Mouse (Mus musculus): ENCODE measurements at regions not wholly inside any gene's neighbourhood (a gene's known extent, or its start where the extent isn't known, plus 50 kb on each side); places are given as distances from the start of the nearest gene placed in this dataset.

DNA sequence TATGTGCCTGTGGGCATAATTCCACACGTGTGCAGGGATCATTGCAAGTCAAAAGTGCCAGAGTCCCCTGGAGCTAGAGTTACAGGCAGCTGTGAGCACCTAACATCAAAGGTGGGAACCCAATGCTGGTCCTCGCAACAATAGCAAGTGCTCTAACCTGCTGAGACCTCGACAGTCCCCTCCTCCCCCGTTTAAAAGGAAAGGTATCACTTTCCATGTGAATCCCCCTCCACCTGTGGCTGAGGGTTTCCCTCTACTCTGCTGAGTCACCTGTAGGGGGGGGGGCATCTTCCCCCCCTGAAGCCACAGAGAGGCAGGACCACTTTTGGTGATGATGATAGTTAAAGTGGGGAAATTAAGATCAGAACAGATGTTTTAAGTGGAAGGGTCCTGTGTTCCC, 133.4 kb upstream of the Foxn2 start:
- no peak for DNase-seq (ENCODE audit: low spot score)

DNA sequence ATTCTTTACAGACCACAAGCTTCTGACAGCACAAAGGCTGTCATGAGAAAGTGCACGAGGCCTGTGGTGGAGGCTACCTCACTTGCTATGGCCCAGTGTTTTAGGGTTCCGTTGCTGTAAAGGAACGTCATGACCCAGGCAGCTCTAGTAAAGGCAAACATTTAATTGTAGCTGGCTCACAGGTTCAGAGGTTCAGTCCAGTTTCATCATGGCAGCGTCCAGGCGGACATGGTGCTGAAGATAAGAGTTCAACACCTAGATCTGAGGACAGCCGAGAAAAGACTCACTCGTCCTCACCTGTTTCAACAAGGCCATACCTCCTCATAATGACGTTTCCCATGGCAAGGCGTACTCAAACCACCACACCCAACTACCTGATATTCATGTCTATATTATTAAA, 132.7 kb upstream of the Foxn2 start:
- DNase-seq (ENCODE audit: low spot score) = no peak

DNA sequence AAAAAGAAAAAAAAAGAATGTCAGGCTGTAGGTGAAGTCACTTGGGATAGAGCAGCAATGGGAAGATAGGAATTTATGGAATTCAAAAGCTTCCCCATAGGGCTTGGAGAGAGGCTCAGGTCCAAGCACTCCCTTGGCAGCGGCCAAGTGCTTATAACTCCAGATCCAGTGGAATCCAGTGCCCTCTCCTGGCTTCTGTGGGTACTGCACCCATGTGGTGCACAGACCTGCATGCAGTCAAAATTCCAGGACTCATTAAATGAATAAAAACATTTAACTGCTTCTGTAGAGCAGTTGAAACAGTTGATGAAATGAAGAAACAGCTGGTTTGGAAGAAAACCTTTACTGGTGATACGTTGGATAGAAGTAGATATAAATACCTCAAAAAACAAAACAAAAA, 127.6 kb upstream of the Foxn2 start:
- DNase-seq (ENCODE audit: low spot score) = no peak

DNA sequence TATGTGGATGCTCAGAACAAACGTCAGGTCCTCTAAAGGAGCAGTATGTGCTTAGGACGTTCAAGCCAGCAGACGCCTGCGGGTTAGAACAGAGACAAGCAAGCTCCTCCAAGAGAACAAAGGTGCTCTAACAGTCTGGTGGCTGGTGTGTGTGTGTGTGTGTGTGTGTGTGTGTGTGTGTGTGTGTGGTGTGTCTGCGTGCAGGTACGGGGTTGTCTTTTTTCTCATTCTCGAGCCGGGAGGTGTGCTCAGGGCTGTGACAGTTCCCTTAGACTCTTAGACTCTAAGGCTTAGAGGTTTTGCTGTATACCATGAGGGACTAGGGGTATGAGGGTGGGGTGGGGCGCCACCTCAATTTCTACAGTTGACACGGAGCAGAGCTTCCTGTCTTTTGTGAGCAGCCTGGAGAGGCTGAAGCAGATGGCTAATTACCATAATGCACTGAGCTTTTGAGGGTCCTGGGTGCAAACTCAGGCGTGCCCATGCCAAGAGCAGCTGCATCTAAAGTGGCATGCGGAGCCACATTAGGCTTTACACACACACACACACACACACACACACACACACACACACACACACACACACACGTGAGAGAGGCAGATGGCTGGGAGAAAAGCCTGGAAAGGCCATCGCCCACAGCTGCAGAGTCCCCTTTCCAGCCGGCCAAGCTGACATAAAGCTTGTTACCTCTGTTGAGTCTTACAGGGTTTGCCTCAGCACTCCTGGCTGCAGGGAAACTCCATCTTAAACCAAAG, 124.1 kb upstream of the Foxn2 start:
- DNase-seq (ENCODE audit: low spot score) = no peak

DNA sequence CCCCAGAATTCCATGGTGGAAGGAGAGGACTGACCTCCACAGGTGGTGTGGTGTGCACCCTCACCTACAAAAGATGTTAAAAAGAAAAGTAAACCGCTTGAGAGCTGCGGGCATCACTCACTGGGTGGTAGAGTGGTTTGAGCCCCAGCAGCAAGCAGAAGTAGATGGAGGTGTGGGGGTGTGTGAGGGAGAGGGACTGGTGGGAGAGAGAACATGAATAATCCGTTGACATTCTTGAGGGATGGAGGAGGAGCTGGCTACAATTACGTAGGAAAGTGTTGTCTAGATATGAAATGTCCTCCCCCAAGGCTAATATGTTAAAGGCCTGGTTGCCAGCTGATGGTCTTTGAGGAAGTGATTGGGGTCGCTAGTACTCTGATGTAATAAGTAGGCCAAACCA, 123.2 kb upstream of the Foxn2 start:
- DNase-seq (ENCODE audit: low spot score) = no peak

DNA sequence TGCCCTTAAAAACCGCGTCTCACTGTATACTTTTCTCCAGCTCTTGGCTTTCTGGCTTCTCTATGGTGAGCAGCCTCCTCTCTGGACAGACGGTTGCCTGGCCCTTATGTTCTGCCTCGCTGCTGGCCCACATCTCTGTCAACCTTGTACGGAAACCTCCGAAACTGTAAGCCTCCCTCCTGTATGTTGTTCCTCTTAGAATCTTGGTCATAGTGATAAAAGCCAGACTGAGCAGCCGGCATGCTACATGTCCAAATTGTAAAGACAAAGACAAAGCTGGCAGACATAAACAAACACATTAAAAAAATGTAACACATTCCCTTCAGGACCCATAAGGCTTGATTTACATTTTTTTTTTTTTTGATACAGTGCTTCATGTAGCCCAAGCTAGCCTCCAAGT, 122.7 kb upstream of the Foxn2 start:
- no peak for DNase-seq (ENCODE audit: low spot score)

DNA sequence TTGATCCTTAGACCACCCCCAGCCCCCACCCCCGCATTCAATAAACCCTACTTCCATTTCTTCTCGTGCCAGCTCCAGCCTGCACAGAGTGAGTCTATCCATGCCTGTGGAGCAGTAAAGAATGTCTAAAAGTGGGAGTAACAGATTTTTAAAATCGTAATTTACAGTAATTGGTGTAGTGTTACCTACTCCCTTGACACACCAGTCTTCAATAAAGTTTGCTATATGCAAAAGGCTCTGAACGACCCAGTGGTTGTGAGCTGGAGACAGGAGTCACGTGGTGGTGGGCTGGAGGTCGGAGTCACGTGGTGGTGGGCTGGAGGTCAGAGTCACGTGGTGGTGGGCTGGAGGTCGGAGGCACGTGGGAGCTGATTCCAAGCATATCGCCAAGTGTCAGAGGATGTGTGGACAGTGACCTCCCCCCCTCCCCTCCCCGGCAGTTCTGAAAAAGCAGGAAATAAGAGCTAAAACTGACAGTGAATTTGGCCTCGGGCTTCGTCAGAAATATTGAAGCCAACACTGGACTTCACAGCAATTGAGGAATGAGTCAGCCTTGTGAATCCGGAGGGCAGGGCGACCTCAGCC, 122.2 kb upstream of the Foxn2 start:
- no peak for DNase-seq (ENCODE audit: low spot score)

DNA sequence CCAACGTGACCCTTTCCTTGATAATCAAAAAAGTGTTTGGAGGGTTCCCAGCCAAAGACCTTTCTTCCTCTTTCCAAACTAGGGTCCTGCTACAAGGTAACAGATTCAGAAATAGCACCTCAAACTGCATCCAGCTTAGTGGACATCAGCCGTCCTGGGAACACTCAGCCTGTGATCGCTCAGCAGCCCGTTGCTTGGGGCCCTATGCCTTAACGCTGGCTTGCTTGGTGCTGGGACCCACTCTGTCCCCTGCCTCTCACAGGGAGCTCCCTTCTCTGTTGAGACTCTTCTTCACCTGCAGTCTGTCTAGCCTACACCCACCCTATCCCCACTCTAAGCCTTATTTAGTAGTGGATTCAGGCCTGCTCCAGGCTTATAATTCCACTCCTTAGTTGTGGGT, 121.6 kb upstream of the Foxn2 start:
- DNase-seq (ENCODE audit: low spot score) = no peak

DNA sequence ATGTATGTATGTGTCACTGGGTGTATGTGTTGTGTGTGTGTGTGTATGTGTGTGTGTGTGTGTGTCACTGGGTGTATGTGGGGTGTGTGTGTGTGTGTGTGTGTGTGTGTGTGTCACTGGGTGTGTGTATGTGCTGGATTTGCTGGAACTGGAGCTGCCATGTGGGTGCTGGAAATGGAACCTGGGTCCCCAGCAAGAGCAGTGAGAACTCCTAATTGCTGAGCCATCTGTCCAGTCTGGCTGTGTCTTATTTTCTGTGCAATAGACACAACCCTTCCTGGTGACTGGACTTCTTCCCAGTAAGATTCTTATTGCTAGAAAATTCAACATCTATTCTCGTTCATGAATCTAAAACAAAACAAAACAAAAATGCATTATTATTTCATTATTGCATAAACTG, 119.8 kb upstream of the Foxn2 start:
- no peak for DNase-seq (ENCODE audit: low spot score)

DNA sequence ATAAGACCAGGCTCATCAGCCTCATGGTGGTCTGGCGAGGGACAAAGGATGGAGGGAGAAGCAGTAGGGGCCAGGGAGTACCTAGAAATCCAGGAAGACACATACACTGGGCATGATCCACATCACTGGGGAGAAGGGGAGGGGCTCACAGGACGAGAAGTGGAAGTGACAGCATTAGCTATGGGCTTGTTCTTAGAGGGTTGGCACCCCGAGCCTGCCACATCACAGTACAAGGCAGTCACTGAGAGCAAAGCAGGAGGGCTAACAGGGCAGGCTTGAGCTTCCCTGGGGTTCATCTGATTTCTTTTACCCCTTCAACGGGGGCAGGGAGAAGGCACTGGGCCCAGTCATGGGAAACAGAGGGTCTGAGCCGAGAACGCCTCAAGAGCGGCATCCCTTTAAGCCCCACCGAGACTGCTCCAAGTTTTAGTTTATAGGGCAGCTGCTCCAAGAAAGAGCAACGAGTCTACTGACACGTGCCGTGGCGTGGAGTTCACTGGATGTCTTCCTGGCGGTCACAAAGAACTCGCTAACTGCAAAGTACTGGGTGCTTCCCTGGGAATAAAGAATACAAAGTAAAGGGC, 115.1 kb upstream of the Foxn2 start:
- DNase-seq (ENCODE audit: low spot score) = no peak

DNA sequence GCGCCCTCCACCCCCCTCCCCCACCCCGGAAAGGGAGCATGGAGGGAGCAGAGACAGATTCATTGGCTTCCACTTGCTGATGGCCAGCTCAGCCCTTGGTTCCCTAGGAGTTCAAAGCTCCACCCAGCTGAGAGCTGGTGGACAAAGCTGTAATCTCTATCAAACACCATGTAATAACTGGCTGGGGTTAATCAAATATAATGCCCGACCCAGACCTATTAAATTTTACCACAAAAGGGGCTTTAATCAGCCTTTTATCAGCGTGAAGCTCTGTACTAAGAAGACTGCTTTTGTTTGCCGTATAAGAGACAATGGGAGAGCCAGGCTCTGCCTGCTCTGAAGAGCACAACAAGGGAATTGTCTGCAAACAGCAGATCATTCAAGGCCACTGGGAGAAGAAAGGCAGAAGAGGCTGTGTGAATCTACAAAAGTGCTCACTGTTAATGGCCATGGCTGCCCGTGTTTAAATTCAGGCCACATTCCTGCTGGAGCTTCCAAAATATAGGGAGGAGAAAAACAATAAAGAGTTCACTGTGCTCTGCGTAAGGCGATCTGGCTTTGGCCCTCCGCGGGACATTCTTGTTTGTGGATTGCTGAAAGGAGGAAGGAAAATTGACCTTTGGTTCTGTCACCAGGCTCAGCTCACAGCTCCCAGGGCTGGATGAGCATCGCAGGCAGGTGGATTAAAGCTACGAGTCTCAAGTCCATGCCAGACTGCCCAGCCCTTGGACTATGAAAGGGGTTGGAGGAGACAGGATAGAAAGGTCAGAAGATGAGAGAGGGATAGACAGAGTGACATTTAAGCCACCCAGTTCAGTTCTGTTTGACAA, 114.4 kb upstream of the Foxn2 start:
- no peak for DNase-seq (ENCODE audit: low spot score)

DNA sequence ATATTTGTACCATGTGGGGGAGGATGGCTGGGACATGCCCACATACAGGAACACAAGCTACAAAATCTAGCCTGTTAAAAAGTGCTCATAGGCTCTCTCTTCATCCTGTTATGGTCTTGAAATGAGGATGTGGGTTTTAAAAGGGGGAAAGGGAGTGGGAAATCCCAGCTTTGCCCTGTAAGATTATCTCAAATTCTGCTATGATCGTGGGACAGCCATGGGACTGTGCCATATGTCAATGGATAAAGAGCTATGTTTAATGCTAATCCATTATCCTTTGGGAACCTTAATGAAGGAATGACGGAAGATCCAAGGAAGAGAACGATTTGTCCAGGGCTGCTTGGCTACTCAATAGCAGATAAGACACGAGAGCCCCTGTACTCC, 113.8 kb upstream of the Foxn2 start:
- DNase-seq (ENCODE audit: low spot score) = no peak

DNA sequence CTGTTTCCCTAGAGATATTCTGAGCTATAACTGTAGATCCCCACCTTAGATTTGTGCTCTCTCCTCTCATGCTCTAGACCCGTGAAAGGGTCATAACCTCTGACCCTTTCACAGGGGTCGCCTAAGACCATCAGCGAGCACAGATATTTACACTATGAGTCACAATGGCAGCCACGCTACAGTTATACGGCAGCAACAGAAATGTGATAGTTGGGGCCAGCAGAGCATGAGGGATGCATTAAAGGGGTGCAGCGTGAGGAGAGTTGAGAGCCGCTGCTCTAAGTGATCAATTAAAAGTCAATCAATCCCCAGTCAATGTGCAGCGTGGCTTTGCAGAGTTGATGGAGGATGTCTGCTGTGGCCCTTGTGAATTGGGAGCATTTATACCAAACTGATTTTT, 112.7 kb upstream of the Foxn2 start:
- DNase-seq (ENCODE audit: low spot score) = no peak

DNA sequence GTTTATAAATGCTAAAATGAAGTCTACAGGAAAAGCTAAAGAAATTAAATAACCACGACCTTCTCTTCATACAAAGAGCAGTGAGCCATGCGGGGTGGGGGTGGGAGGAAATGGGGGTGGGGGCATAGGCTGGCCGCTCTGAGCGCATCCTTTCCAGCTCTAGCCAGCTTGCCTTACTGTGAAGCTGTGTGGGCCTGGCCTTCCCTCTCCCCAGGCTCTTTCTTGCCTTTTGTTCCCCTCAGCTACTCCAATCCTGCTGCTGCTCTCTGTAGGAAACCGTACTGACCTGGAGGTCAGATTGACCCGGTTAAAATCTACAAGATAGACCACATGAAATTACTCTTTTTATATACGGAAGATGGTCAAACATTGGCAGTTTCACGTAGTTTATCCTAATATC, 111.7 kb upstream of the Foxn2 start:
- DNase-seq (ENCODE audit: low spot score) = no peak

DNA sequence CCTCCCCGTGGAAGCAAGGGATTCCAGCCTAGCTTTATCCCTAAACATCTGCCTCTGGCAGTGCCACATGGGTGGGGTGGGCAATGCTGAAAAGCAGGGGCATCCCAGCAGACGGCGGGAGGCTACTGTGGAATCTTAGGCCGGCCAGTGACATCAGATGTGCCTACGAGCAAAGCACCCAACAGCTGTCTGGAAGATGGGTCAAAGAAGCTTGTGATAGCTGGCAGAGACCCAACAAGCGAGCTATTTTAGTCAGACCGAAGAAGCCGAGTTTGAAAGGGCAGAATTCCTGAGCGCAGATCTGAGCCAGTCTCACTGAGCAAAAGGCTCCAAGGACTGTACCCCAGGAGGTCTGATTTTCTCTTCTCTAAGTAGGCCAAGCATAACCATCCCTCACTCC, 110.8 kb upstream of the Foxn2 start:
- peak; percentile 40 for DNase-seq (ENCODE audit: low spot score)

DNA sequence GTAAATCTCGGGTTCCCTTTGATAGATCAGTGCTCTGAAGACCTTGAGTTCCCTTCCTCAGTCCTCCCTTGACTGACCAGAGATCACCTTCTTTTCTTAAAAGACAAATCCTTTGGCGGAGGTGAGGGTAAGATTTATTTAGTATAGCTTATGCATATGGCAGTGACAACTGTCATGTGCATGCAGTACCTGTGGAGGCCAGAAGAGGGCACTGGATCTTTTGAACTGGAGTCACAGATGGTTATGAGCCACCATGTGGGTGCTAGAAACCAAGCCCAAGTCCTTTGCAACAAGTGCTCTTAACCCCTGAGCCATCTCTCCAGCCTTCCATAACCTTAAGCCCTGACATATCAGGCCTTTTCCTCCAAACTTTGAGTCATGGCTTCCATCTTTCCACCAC, 110.4 kb upstream of the Foxn2 start:
- peak; percentile 52 for DNase-seq (ENCODE audit: low spot score)

DNA sequence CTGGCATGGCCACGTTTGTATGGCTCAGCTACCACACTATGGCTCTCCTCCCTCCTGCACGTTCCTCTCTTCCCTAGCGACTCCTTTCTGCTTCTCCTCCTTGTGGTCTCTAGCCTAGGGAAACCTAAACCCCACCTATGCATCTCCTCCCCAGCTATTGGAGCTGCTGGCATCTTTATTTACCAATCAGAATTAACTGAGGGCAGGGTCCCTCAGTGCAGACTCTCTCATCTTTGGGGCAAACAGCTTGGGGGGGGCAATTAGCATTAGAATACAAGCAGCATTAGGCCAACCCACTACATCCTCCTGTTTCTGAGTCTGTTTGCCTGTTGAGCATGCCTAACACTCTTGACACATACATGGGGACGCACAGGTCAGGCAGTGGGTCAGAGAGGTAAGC, 106.7 kb upstream of the Foxn2 start:
- DNase-seq (ENCODE audit: low spot score) = no peak

DNA sequence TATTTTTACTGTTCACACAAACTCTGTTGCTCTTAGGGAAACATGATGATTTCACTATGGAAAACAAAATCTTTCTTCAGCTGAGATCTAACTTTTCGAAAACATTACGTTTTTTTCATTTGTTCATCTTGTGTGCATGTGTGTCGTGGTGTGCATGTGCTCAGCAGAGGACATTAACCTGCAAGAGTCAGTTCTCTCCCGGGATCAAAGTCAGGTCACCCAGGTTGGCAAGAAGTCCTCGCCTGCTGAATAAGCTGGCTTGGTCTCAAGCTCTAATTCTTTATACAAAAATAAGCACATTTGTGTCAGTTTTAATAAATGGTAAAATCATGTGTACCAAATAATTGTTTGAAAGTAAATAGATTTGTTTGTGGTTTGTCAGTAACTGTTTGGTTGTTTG, 105.2 kb upstream of the Foxn2 start:
- DNase-seq (ENCODE audit: low spot score) = no peak

DNA sequence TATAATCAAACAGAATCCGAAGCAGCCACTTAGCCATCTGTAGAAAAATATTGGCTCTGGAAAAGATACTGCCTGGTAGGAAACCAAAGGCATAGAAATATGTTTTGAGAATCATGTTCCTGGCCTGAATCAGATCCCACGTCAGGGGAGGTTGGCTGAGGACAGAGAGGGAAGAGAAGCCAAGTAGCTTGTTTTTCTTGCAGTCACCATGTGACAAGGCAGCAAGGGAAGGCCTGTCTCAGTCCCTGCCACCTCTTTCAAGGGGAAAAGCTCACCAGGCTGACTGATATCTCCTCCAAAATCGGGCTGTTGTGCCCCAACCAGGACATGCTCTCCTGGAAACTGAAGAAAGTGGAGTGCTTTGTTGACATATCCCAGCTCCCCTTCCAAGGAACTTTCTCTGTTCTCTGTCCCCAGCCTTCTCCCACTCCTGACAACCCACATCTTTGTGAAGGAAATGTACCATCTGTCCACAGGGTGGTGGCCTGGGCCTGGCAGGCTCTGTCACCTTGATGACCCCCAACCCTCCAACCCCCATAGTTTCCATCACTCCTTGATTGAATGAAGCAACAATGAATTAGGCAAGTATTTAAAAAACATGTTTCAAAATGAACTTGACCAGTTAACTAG, 104.3 kb upstream of the Foxn2 start:
- no peak for DNase-seq (ENCODE audit: low spot score)

DNA sequence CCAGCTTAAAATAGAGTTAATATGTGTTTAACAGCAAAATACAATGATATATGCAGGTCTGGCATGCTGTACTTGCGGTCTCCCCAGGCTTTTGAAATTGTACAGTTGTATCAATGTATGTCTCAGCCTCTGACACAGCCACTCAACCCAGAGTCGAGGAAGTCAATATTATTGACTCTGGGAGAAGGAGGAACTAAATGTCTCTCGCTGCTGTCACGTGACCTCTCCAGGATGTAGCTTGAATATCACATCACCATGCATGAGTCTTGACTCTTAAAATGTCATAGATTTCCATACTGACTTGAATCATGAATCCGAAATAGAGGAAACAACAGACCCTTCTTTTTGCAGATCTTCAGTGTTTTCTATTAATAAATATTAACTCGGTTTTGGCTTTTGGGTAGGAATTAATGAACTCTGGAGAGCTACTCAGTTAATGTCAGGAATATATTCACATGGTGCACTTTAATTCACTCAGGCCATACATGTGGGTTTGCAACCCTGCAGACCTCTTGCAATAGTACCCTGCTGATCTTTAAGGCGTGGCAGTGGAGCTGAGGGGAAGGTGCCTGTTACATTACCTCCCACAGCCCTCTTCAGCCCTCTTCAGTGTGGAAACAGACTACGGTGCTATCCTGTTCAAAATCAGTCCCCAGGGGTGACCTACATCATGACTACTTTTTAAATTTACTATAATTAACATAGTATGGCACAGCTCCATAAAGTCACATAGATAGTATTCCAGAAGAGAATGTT, 102.7 kb upstream of the Foxn2 start:
- DNase-seq (ENCODE audit: low spot score) = no peak

DNA sequence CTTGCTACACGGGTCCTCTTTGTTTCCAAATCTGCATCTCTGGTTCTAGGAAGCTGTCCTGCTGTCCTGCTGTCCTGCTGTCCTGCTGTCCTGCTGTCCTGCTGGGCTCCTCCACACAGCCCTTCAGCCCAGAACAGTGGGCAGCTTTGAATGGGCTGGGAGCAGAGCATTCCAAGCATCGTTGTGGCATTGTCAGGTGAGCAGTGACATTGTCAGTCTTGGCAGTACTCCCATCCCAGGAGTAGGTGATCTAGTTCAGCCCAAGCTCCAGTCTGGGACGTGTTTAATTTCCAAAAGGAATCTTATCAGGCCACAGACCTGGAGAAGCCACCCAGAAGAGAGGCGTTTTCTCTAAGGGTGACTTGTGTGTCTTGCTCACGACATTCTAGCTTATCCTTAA, 99.4 kb upstream of the Foxn2 start:
- DNase-seq (ENCODE audit: low spot score) = no peak

DNA sequence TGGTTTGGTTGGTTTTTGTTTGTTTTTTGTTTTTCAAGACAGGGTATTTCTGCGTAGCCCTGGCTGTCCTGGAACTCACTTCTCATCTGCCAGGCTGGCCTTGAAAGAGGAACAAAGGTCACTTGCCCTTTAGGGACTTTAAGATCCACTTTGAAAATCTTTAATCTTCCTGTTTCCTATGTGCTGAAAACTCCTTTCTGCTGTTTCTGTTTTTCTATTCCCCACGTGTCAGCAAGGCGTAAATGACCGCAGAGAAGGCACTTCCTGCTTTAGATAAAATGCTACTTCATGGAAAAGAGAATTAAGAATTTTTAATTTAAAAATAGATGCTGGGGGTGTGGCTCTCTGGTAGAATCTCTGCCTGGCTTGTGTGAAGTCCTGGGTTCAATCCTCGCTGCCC, 98.9 kb upstream of the Foxn2 start:
- no peak for DNase-seq (ENCODE audit: low spot score)

Measured in testis, postnatal 14 days (tissue).